Mouse (Mus musculus) stomach, embryonic 14.5 days (tissue): ENCODE measurements around the gene Cracr2a. TPM values are rescaled to one million over a fixed set of nuclear protein-coding genes. Genes with fewer than 3 reads are reported as not detected.

Experiments
- ATAC-seq: fragments of 200-750 bp; cut with Nextera tagmentation; 2 replicates; pipeline ENCODE4 v1.8.0; 2017; ENCODE audit warnings: low read depth, moderate TSS enrichment; ENCODE audit not compliant: insufficient number of reproducible peaks, insufficient read depth, low FRiP score
- H3K27ac ChIP-seq: fragments of 300-500 bp; sonication (generic); 2 replicates; pipeline ENCODE4 v1.5.1; 2014; ENCODE audit warnings: mild to moderate bottlenecking, low read length, moderate library complexity, mixed read lengths
- H3K27me3 ChIP-seq: fragments of 300-500 bp; sonication (generic); 2 replicates; pipeline ENCODE4 v1.6.1; 2014; ENCODE audit warnings: low read length, control low read depth, mixed read lengths; ENCODE audit not compliant: control insufficient read depth, insufficient read depth
- H3K36me3 ChIP-seq: fragments of 300-500 bp; sonication (generic); 2 replicates; pipeline ENCODE4 v1.6.1; 2014; ENCODE audit warnings: mild to moderate bottlenecking, control low read depth, low read length, moderate library complexity, mixed read lengths; ENCODE audit not compliant: control insufficient read depth, insufficient read depth
- H3K4me1 ChIP-seq: fragments of 300-500 bp; sonication (generic); 2 replicates; pipeline ENCODE4 v1.6.1; 2014; ENCODE audit warnings: low read length, control low read depth, mixed read lengths; ENCODE audit not compliant: control insufficient read depth, insufficient read depth
- H3K4me2 ChIP-seq: fragments of 300-500 bp; sonication (generic); replicated peaks from 2 replicates; pipeline ENCODE4 v1.6.1; 2014; ENCODE audit warnings: low read depth, low read length, control low read depth
- H3K4me3 ChIP-seq: fragments of 300-500 bp; sonication (generic); 2 replicates; pipeline ENCODE4 v1.5.1; 2014; ENCODE audit warnings: low read depth, low read length, control low read depth
- H3K9ac ChIP-seq: fragments of 300-500 bp; sonication (generic); replicated peaks from 2 replicates; pipeline ENCODE4 v1.6.1; 2014; ENCODE audit warnings: low read depth, mild to moderate bottlenecking, control low read depth, low read length, moderate library complexity, mixed read lengths
- H3K9me3 ChIP-seq: fragments of 300-500 bp; sonication (generic); 2 replicates; pipeline ENCODE4 v1.6.1; 2016; ENCODE audit warnings: low read depth, low read length, control low read depth; ENCODE audit not compliant: control insufficient read depth
- WGBS: fragments of 180-500 bp; shearing (Covaris S2); extraction: QIAGEN DNeasy Blood & Tissue Kit; methylation state at CpG from one replicate; pipeline ENCODE4 v1.1.7; 2014; 5-methylcytosine and 5-hydroxymethylcytosine counted together
- polyA plus RNA-seq: library from polyadenylated mRNA; unstranded; fragments of >200 nt; fragmentation: Nextera tagmentation; extraction: Ambion mirVana; gene quantifications from 2 replicates; pipeline ENCODE4 v1.2.1, GENCODE M21; 2014

The Cracr2a gene
- polyA plus RNA-seq, 1 experiment from 2014 or later, result 2.1 TPM

- no peak overlapping the region for H3K4me2 ChIP-seq
- H3K27ac ChIP-seq, result no peak overlapping the region
- H3K4me3 ChIP-seq, result no peak overlapping the region
- H3K36me3 ChIP-seq, result no peaks in the 10 kb centered on the region
- WGBS, result 78% methylated on average over 4 of the region's 4 CpGs
- no peak overlapping the region for H3K9ac ChIP-seq
- no peak for ATAC-seq
- H3K9me3 ChIP-seq, result no peaks in the 10 kb centered on the region
- no peaks in the 10 kb centered on the region for H3K27me3 ChIP-seq
- no peaks in the 10 kb centered on the region for H3K4me1 ChIP-seq
These were observed 57.5 kb downstream of the Cracr2a start for GRCm38 (mm10) chr6:127618686-127619085.

- WGBS, result 30% methylated on average over 5 of the region's 5 CpGs
- Histone ChIP-seq H3K9me3 (no peaks in the 10 kb centered on the region), H3K9ac (no peak overlapping the region), H3K4me1 (peaks cover 5% of the 10 kb centered on the region; the same call in 1 of the 2 replicates), H3K36me3 (no peaks in the 10 kb centered on the region), H3K4me3 (no peak overlapping the region), H3K4me2 (no peak overlapping the region), H3K27me3 (no peaks in the 10 kb centered on the region), H3K27ac (no peak overlapping the region)
- 0 out of 2 replicates have a peak, but pooled peaks have one; percentile 10 for ATAC-seq
These were observed 64.0 kb downstream of the Cracr2a start for GRCm38 (mm10) chr6:127625135-127625534.

- Histone ChIP-seq H3K36me3 (no peaks in the 10 kb centered on the region), H3K4me1 (peaks cover 5% of the 10 kb centered on the region; the same call in 1 of the 2 replicates), H3K4me3 (no peak overlapping the region), H3K4me2 (no peak overlapping the region), H3K9ac (no peak overlapping the region), H3K27me3 (no peaks in the 10 kb centered on the region), H3K9me3 (no peaks in the 10 kb centered on the region), H3K27ac (no peak overlapping the region)
- WGBS, result 44% methylated on average over 9 of the region's 9 CpGs
- no peak for ATAC-seq
These were observed 66.3 kb downstream of the Cracr2a start for GRCm38 (mm10) chr6:127627453-127627852.

GRCm38 (mm10) chr6:127629249-127629648 lies 68.1 kb downstream of the Cracr2a start:
- no peak overlapping the region for H3K9ac ChIP-seq
- peaks cover 5% of the 10 kb centered on the region; the same call in 1 of the 2 replicates for H3K4me1 ChIP-seq
- H3K27me3 ChIP-seq, result no peaks in the 10 kb centered on the region
- 80% methylated on average over 2 of the region's 2 CpGs for WGBS
- H3K36me3 ChIP-seq, result no peaks in the 10 kb centered on the region
- H3K27ac ChIP-seq, result no peak overlapping the region
- no peak for ATAC-seq
- H3K4me3 ChIP-seq, result no peak overlapping the region
- no peak overlapping the region for H3K4me2 ChIP-seq
- H3K9me3 ChIP-seq, result no peaks in the 10 kb centered on the region

GRCm38 (mm10) chr6:127634858-127635257 lies 73.7 kb downstream of the Cracr2a start:
- no peak overlapping the region for H3K4me3 ChIP-seq
- H3K9me3 ChIP-seq, result no peaks in the 10 kb centered on the region
- ATAC-seq, result no peak
- H3K27ac ChIP-seq, result no peak overlapping the region
- no peak overlapping the region for H3K4me2 ChIP-seq
- no peak overlapping the region for H3K9ac ChIP-seq
- no peaks in the 10 kb centered on the region for H3K36me3 ChIP-seq
- WGBS, result 58% methylated on average over 2 of the region's 2 CpGs
- H3K4me1 ChIP-seq, result no peaks in the 10 kb centered on the region
- H3K27me3 ChIP-seq, result no peaks in the 10 kb centered on the region

- no peaks in the 10 kb centered on the region for H3K9me3 ChIP-seq
- no peaks in the 10 kb centered on the region for H3K4me1 ChIP-seq
- no peak overlapping the region for H3K9ac ChIP-seq
- H3K4me3 ChIP-seq, result no peak overlapping the region
- 79% methylated on average over 9 of the region's 9 CpGs for WGBS
- no peaks in the 10 kb centered on the region for H3K36me3 ChIP-seq
- no peak for ATAC-seq
- H3K27ac ChIP-seq, result no peak overlapping the region
- no peak overlapping the region for H3K4me2 ChIP-seq
- no peaks in the 10 kb centered on the region for H3K27me3 ChIP-seq
These were observed 74.5 kb downstream of the Cracr2a start for GRCm38 (mm10) chr6:127635462-127636189.

GRCm38 (mm10) chr6:127641077-127641801 lies 80.1 kb downstream of the Cracr2a start:
- Histone ChIP-seq H3K9ac (no peak overlapping the region), H3K4me1 (no peaks in the 10 kb centered on the region; the same call in 1 of the 2 replicates), H3K27me3 (no peaks in the 10 kb centered on the region), H3K4me2 (no peak overlapping the region), H3K4me3 (no peak overlapping the region), H3K9me3 (no peaks in the 10 kb centered on the region), H3K27ac (no peak overlapping the region), H3K36me3 (no peaks in the 10 kb centered on the region)
- 0 out of 2 replicates have a peak, but pooled peaks have one; percentile 21 for ATAC-seq
- WGBS, result 46% methylated on average over 8 of the region's 8 CpGs

- Histone ChIP-seq H3K9ac (no peak overlapping the region), H3K4me1 (no peaks in the 10 kb centered on the region), H3K4me3 (no peak overlapping the region), H3K27me3 (no peaks in the 10 kb centered on the region), H3K9me3 (0 out of 2 replicates have a peak, but pooled peaks cover 3% of the 10 kb centered on the region), H3K4me2 (no peak overlapping the region), H3K36me3 (no peaks in the 10 kb centered on the region), H3K27ac (no peak overlapping the region)
- WGBS, result 43% methylated on average over 4 of the region's 4 CpGs
- ATAC-seq, result no peak
These were observed 94.8 kb downstream of the Cracr2a start for GRCm38 (mm10) chr6:127655988-127656387.
